Mouse (Mus musculus): ENCODE data around the gene Zfp57.
"Not testable (repeated sequence)": the region's sequence is repeated elsewhere in the genome, so short reads cannot be mapped to it uniquely, and the experiment has no call there.

Gene Zfp57

DNA sequence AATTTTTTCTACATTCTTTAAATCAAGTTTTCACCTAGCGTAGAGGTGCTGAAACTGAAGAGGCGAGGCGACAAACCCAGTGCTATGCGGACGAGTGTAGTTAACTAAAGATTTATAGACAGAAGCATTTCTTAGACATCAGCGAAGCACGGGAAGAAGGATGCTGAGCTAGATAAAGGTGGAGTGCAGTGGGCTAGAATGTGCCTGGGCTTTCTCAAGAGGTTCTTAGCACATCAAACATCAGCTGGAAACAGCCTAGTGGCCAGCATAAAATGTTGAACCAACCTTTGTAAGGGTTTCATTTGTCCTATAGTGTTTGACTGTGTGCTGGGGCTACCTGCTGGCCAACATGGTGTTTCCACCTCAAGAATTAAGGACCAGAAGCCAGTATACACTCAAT is at the start of gene Zfp57:
Zfp57 (plus strand) TSS at position 301 of the 400 bp plus-strand sequence.
- no peak for DNase-seq

DNA sequence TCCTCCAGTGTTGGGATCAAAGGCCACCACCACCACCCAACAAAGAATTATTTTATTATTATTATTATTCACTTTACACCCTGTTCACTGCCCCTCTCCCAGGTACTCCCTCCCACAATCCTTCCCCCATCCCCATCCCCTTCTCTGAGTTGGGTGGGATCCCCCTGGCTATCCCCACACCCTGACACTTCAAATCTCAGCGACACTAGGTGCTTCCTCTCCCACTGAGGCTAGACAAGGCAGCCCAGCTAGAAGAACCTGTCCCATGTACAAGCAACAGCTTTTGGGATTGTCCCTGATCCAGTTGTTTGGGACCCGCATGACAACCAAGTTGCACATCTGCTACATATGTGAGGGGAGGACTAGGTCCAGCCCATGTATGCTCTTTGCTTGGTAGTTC is 48.3 kb upstream of the Zfp57 start:
- DNase-seq, result no peak

DNA sequence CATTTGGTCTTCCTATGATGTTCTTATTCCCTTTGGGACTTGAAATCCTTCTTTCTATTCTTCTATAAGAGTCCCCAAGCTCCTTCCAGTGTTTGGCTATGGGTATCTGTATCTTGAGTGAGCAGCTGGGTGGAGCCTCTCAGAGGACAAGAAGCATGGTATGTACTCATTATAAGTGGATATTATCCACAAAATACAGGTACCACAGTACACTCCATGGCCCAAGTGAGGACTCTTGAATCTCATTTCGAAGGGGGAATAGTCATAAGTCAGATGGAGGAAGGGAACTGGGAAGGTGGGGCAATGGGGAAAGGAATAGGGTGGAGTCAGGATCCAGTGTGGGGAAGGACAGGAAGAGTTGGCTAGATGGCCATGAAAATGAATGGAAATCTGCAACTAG is 47.9 kb upstream of the Zfp57 start:
- no peak for DNase-seq

DNA sequence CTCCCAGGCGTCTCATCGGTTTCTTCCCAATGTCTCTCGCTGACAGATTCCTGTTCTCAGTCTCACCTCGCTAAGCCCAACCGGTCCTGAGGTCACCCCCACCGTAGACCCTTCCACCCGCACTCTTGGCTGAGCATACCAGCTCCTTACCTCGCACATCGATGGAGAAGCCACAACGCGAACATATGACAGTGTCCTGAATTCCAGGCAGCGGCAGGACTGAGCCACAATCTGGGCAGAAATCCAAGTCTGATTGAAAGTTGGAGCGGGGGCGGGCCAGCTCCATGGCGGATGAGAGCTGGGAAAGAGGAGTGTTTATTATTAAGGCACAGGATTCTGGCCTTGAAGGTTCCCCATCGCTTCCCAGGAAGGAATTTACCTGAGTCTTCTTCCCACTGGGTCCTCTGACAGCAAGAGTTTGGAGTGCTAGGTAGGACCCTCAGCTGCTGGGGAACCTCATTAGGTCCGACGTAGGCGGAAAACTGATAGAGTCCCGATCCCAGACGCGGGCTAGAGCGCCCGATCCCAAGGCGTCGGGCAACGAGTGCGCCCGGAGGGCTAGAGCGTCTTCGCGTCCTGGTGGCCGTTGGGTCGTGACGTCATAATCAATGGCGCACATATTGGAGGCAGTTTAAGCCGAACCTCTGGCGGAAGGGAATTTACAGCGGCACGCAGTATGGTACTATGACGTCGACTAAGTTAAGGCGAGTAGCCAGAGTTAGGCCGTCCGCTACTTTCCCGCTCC is 42.8 kb upstream of the Zfp57 start, which contains the start of the genes Znrd1 and Znrd1as:
Znrd1 (minus strand) TSS at position 561 of the 745 bp plus-strand sequence.
Znrd1as (plus strand) TSS at position 594 of the 745 bp plus-strand sequence.
- peak; percentile 89 for DNase-seq

DNA sequence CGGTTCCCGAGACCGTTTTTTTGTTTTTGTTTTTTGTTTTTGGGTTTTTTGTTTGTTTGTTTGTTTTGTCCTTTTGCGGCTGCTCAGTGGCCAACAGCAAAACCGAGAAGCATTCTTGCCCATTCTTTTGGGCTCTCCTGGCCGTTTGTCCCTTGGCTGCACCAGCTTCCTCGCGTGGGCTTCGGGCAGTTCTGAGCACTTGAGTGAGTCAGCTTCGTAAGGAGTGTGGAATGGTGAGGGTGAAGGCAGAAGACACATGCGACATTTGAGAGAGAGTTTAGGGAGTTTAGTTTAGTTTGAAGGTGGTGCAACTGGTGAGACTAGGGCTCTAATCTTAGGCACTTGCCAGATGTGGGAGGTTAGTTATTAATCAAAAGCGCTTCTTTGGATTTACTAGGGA is 42.1 kb upstream of the Zfp57 start:
- DNase-seq, result no peak

DNA sequence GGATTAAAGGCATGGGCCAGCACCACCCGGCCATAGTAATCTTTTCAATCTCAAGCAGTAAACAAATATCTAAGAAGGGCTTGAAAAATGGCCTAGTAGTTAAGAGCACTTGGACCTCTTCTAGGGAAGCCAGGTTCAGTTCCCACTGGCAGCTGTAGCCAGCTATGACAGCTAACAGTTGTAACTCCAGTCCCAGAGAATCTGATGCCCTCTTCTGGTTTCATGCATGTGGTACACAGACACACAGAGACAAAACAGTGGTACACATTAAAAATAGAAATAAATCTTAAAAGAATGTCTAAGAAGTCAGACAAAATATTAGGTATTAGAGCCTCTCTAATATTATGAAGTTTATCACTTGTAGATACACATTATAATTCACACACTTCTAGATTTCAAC is 39.8 kb upstream of the Zfp57 start:
- no peak for DNase-seq

DNA sequence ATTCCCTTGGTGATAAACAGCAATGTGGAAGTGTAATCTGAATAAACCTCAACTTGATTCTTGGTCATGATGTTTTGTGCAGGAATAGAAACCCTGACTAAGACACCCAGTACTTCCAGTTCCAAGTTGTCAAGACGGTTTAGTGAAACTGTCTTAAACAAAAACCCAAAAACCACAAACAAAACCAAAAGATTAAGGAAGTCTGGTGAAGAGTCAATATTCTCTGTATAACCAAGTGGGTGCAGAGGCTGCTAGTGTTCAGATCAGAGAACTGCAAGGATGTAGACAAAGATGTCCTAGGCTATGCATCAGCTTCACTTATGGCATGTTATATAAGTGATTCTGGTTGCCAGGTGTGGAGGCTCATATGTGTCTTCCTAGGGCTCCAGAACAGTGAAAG is 34.1 kb upstream of the Zfp57 start:
- DNase-seq, result no peak

DNA sequence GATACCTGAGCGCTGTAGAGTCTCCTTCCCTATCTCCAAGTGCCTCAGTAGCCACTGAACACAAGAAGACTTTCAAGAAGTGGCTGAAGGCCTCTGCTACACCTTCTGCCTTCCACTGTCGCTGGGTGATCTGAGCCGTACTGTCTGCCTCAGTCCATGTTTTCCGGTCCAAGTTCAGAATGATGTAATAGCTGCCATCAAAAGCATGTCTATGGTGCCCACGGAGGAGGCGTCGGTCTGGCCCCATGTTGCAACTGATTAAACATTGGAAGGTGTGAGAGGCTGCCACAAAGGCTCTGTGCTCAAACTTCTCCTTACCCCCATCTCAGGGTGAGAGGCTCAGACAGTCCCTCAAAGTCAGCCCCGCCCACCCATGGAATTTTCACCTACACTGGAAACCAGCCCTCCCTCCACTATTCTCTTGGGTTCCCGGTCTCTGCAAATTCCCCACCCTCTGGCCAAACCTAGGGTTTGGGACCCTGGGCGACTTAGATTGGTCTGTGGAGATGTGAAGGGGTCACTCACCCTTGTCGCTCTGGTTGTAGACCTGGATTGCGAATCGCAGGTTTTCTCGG is 30.6 kb upstream of the Zfp57 start:
- no peak for DNase-seq

DNA sequence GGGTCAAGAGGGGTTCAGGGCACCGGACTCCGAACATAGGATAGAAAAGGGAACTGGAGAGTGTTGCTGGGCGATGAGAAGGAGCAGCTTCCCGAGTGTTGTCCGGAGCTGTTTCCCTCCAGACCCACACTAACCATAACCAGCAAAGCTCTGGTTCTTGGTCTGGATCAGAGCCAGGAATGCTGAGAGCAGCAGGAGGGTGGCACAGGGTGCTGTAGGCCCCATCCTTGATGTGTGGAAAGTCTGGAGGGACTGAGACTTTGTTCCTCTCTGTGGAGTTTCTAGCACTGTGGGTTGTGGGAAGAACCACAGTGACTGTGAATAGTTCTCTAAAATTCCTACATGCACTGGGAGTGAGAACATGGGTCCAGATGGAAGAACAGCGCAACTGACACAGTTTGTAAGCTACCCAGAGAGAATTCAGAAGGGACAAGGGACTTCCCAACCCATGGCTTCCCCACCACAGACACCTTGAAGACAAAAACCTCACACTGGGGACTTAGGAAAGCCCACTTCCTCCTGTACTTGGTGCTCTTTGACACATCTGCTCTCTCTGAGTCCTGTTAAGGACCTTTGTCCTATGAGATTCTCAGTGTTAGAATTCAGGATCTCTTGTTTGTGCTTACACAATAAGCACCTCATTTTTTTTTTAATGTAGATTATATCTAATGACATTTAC is 29.7 kb upstream of the Zfp57 start:
- DNase-seq, result no peak

DNA sequence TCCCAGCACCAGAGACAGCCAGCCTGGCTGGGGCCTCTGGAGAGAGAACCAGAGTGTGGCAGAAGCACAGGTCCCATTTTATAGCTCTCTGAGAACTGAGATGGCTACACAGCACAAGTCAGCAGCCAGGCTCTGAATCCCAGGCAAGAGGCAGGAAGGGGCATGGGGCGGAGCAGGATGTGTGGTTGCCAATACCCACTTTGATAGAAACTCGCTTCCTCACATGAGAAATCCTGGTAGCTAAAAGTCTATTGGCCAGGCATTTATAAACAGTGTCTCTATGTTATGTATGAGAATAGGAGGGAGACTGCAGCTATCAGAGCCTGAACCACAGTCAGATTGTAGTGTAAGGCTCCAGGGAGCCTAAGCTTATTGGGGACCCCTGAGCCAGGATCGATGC is 28.2 kb upstream of the Zfp57 start:
- no peak for DNase-seq

DNA sequence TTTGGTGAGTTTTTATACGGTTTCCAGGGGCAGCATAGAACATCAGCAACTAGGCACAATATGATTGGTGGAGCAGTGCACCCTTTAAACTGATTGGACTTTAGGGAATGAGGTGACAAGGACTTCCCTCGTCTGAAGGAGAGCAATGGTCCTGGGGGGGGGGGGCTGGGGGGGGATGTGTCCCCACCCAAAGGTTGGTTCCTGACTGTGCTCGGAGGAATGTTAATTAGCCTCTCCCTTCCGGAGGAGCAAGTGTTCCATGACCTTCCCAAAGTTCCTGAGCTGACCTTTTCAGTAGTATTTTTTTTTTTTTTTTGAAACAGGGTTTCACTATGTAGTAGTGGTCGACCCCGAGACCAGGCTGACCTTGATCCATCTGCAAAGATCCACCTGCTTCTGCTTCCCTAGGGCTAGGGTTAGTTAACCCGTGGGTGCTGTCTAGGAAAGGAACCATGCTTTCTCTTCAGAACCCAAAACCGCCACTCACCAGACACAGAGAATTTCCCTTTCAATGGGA is 27.6 kb upstream of the Zfp57 start:
- DNase-seq, result no peak

DNA sequence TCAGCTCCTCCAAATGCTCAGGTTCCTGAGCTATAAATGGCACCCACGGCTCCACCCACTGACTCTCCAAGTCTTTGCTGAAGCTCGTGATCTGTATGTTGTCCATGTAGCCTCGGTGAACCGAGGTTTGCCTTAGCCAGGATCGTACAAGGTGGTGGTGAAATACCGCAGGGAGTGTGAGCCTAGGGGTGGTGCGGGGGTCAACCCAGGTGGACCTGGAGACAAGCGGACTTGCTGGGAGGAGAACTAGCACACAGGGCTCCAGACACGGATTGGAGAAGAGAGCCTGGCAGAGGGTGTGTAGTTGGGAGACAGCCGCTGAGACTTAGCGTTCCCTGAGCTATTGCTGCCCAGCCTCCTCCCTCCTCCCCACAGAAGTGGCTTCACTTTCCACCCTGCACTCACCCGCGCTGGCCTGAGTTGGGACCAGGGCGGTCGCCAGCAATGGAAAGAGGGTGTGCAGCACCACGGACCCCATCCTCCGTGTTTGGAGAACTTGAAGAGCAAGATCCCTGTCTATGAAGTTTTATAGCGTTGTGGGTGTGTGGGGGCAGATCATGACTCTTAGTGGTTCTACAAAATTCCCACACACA is 19.6 kb upstream of the Zfp57 start, which contains the start of gene 2410137M14Rik:
2410137M14Rik (minus strand) TSS at position 17 of the 593 bp plus-strand sequence.
- DNase-seq, result no peak

DNA sequence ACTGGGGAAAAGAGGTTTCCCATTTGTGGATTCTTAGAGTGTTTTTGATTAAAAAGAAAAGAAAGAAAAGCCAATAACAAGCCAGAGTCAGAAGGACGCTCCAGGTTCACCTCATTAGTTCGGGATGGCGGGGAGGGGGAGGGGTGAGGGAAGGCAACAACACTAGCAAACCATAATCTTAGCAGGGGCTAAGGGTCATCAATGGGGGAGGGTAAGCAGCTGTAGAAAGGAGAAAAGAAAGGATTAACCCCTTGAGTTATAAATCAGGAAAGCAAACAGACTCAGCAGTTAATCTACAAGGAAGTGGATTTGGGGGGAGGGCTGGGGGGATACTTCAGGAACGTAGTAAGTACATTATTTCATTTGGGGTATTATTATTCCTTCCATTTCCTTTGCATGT is 19.1 kb upstream of the Zfp57 start:
- no peak for DNase-seq

DNA sequence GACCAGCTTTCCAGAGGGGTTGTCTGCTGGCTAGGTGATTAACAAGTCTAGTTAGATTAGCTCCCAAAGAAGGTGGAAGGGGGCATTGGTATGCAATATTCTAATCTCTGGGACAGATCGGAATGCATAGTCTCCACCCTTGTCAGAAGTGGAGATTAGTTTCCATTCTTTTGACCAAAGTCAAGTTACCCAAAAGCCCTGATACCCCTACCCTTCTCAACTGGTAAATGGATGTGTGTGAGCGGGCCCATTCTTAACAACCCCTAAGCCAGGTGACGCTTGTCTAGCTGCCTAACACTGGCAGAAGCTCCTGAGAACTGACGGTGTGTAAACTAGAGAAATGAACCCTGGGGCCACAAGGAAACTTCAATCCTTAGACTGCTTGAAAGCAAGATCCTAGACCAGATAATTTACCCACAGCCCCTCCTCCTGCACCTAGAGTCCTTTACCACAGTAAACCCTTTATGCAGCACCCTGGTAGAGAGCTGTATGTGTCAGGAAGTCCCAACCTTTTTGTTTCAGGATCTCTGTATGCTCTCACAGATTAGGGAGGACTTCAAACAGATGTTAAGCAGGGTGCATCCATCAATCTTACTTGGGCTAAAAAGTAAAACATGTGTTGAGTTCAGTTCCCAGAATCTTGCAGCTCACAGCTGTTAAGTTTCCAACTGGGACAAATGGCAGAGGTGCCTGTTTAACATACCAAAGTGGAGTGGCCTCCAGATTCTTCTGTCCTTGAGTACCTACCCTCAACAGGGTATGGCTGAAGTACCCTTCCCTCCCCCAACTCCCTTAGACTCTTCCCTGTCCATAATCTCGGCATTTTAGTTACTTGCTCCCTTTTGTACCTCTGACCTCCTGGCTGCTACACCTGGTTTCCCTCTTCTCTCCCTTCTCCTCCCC is 18.5 kb upstream of the Zfp57 start:
- DNase-seq, result no peak

DNA sequence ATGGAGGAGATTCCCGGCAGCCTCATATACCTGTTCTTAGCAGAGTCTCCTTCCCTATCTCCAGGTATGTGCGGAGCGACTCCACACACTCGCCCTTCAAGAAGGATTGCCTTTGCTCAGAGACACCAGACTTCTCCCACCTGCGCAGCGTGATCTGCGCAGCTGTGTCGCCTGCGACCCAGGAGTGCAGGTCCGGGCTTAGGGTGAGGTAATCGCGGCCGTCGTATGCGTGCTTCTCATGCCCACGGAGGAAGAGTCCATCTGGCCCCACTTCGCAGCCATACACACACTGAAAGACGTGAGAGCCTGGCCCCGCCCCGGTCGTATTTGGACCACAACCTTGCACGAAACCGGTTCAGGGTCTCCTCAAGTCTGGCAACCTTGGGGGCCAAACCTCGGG is 12.5 kb upstream of the Zfp57 start:
- no peak for DNase-seq

DNA sequence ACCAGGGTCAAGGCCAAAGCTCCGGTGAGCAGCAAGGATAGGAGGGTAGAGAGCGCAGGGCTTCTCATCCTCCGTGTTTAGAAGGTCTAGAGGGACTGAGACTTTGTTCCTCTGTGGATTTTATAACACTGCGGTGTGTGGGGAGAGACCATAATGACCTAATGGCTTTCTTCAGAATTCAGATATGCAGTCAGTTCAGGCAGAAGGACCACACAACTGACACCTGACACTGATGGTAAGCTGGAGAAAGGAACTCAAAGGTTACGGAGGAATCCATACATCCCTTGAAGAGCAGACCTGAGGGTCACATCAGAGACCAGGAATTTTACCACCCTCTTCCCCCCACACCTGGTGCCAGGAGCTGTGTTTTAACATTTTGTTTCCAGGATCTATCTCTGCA is 11.5 kb upstream of the Zfp57 start, which contains the start of gene H2-M5:
H2-M5 (minus strand) TSS at position 101 of the 400 bp plus-strand sequence.
- DNase-seq, result no peak

DNA sequence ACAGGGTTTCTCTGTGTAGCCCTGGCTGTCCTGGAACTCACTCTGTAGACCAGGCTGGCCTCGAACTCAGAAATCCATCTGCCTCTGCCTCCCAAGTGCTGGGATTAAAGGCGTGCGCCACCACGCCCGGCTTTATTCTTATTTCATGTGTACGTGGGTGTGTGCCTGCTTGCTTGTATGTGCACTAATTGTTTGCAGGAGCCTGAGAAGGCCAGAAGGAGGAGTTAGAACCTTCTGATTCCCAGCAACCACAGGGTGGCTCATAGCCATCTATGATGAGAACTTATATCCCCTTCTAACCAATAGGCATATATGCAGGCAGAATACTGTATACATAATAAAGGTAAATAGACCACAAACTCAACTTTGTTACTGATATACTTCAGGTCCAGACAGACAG is 10.3 kb upstream of the Zfp57 start:
- DNase-seq, result not testable (repeated sequence)

DNA sequence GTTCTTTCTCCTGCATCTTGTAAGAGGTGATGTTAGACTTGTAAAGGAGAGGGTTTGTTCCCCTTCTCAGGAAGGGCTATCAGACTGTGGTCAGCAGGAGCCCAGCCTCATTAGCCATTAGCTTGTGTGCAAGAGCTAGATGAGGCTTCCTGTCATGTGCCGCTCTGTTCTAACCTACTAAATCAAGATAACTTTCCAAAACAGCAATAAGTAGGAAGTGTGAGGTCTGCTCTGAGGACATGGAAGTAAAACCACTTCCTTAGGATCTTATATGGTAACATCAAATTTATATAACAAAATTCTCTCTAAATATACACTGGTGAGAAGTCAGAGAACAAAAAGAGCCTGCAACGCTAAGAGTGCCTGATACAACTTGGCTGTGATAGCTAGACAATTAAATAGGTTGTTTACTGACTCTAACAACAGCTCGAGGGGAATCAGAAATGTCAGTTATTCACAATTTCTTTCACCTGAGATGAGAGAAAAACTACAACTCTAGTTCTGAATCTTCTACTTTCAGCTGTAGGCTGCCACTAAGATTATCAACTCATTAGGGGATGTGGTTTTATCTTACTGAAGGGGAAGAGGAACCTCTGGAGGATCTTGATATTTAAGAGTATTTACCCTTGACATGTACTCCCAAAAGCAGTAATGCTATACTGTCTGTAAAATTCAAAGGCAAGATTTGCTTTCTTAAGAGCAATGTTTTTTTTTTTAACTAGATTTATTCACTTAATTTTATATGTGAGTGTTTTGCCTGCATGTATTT is 8.4 kb upstream of the Zfp57 start:
- no peak for DNase-seq

DNA sequence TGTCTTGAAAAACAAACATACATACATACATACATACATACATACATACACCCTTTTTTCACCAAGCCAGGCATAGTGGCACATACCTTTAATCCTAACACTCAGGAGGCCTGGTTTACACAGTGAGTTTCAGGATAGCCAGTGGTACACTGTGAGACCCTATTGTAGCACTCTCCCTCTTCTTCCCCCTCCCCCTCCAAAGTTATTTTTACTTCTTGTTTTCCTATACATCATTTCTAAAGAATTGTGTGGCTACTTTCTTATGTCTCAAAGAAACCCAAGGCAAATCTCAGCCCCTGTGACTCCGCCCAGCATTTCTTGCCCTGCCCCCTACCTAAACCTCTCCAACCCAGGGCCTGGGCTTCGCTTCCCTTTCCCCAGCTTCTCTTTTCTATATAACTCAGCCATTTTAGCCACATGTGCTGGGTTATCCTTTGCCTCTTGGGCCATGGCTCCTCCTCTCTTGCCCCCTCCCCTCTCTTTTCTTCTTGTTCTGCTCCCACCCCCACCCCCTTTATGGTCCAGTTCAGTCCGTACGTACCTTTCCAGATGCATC is 7.1 kb upstream of the Zfp57 start:
- no peak for DNase-seq

DNA sequence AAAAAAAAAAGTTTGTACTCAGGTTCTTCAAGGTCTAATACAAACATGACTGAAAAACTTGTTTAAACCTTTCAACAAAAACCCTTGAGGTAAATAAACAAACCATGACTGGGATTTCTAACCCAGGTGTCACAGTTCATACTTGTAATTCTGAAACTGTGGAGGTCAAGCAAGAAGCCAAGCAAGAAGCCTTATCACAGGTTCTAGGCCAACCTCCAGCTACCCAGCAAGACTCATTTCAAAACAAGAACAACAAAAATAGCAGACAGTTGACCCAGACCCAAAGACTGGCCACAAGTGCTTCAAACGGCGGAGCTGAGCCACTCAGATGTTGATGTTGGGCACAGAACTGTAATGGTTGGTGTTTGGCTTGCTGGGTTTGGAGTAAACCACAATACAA is 6.4 kb upstream of the Zfp57 start:
- DNase-seq, result no peak

DNA sequence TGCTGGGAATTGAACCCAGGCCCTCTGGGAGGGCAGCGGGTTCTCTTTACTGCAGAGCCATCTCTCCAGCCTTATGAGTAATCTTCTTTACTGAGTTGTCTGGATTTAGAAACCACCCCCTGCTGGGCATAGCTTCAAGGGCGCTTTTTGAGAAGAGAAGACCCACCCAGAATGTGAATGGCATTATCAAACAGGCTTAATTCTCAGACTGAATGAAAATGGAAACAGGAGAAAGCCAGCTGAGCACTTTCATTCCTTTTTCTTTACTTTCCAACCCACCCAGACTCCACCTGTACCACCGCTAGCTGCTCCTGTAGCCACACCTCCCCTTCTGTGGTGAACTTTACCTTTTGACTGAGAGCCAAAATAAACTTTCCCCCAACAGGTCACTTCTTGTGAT is 5.5 kb upstream of the Zfp57 start:
- DNase-seq, result no peak
